Mouse (Mus musculus): Measurements from ENCODE around the gene Olig1. TPM values are rescaled to one million over a fixed set of nuclear protein-coding genes. Genes with fewer than 3 reads are reported as not detected.
A peak's percentile ranks its signal among the peaks of the same experiment; 100 is the strongest.

The Olig1 gene
- polyA plus RNA-seq, 1 experiment, result 0.17 TPM

DNA sequence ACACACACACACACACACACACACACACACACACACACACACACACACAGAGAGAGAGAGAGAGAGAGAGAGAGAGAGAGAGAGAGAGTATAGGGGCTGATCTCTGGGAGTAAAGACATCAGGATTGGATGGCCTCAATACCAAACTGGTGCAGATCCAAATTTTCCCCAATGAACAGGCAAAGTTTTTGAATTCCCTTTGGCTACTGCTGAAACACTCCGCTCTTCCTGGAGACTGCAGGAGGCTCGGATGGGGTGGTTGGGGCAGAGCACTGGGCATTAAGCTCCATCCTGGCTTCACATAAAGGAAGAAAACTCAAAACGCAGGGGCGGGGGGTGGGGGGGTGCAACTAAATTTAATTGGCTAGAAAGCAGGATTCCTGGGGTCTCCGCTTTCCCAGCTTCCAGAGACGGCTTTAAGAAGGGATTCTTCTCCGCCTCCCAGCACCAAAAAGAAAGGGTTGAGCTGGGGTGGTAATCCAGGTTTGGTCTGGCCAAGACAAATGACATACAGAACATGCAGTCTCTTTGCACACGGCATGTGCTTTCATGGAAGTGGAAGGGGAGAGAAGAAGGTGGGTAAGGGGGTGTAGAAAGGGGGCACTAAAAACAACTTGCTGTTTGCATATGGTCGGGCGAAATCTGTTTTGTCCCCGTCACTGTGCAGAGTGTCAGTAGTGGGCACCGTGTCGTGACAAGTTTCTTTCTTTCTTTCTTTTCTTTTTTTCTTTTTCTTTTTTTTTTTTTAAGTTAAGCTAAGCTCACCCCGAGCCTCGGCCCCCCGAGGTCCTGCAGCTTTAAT is 31.3 kb downstream of the Olig1 start:
- Histone ChIP-seq H3K27me3 (replicated peaks; ENCODE audit: control insufficient read depth, insufficient read depth, low read length) (no peaks in the 10 kb centered on the region), H3K4me1 (ENCODE audit: control insufficient read depth, insufficient read depth, low read length) (no peaks in the 10 kb centered on the region), H3K27ac (ENCODE audit: insufficient read depth, low read depth, low read length) (no peak overlapping the region), H3K4me3 (ENCODE audit: insufficient read depth, low read depth, low read length) (no peak overlapping the region), H3K36me3 (ENCODE audit: control insufficient read depth, insufficient read depth, low read length) (no peaks in the 10 kb centered on the region)
- no peak for DNase-seq
- WGBS, result 47% methylated on average over 16 of the region's 16 CpGs
- TF ChIP-seq POLR2A (IDR thresholded peaks at IDR 0.05; ENCODE audit: low read depth, low read length) (no peak), CTCF (conservative IDR thresholded peaks at IDR 0.05; ENCODE audit: insufficient read depth, insufficient read length, low read depth, low read length) (no peak)

DNA sequence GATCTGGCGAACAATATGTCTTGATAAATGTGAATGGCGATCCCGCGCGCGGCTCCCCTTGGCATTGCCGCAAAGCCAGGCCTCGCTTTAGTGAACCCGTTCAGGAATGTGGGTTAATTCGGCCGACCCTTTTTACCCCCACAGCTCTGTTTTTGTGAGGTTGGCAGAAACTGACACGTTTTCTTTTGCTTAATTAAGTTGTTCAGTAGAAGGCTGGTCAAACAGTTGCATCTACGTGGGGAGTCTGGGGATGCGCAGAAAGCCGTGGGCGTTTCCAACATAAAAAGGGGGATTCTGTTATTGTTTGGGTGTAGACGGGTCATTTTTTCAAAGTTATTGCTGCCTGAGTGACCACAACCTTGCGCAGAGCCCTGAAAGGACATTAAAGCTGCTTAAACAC is 31.9 kb downstream of the Olig1 start:
- no peak for DNase-seq
- H3K4me3 ChIP-seq (ENCODE audit: insufficient read depth, low read depth, low read length), result no peak overlapping the region
- no peaks in the 10 kb centered on the region for H3K36me3 ChIP-seq (ENCODE audit: control insufficient read depth, insufficient read depth, low read length)
- H3K27ac ChIP-seq (ENCODE audit: insufficient read depth, low read depth, low read length), result no peak overlapping the region
- H3K4me1 ChIP-seq (ENCODE audit: control insufficient read depth, insufficient read depth, low read length), result no peaks in the 10 kb centered on the region
- H3K27me3 ChIP-seq (replicated peaks; ENCODE audit: control insufficient read depth, insufficient read depth, low read length), result no peaks in the 10 kb centered on the region
- WGBS, result 31% methylated on average over 18 of the region's 18 CpGs
- no peak for TF ChIP-seq POLR2A (IDR thresholded peaks at IDR 0.05; ENCODE audit: low read depth, low read length)
- no peak for TF ChIP-seq CTCF (conservative IDR thresholded peaks at IDR 0.05; ENCODE audit: insufficient read depth, insufficient read length, low read depth, low read length)

DNA sequence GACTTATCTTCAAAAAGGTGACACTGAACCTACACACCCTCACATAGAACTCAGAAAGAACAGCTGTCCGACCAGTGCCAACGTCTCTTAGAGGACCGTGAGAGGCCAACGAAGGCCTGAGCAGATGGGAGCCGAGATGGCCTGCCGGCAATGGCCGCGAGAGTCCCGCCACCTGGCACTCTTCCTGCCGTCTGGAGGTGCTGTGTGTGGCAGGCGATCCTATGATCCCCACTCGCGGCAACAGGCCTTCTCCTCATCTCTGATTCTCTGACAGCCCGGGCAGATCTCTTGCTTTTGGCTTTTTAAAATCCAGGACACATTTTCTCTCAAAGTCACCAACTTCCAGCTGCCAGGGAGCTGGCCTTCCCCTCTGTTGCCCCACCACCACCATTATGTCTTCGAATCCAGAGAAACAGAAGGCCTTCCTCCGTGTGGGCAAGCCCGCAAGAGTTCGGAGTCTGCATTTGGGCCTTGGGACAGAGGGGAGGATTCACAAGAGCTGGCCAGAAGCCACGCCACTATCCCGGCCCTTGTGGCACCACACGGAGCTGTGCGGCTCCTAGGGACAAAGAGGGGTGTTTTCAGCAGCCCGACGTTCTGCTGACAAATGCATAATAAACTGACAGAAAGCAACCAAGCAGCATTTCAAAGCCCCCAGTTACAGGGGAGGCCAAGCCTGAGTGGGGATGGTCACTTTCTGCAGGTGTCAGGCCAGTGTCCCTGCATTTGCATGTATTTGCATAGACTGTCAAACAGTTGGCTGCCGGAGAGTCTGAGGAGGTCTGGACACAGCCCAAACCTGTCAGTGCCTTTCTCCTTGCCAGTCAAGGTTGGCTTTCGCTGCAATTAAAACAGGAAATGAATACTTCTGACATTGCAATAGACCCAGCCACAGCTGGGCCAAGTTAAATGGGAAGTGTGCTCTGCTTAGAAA is 34.5 kb downstream of the Olig1 start:
- Histone ChIP-seq H3K4me1 (ENCODE audit: control insufficient read depth, insufficient read depth, low read length) (no peaks in the 10 kb centered on the region), H3K27me3 (replicated peaks; ENCODE audit: control insufficient read depth, insufficient read depth, low read length) (no peaks in the 10 kb centered on the region), H3K36me3 (ENCODE audit: control insufficient read depth, insufficient read depth, low read length) (no peaks in the 10 kb centered on the region), H3K4me3 (ENCODE audit: insufficient read depth, low read depth, low read length) (no peak overlapping the region), H3K27ac (ENCODE audit: insufficient read depth, low read depth, low read length) (no peak overlapping the region)
- WGBS, result 43% methylated on average over 26 of the region's 26 CpGs
- DNase-seq, result peak; percentile 43
- TF ChIP-seq POLR2A (IDR thresholded peaks at IDR 0.05; ENCODE audit: low read depth, low read length) (no peak), CTCF (conservative IDR thresholded peaks at IDR 0.05; ENCODE audit: insufficient read depth, insufficient read length, low read depth, low read length) (no peak)

DNA sequence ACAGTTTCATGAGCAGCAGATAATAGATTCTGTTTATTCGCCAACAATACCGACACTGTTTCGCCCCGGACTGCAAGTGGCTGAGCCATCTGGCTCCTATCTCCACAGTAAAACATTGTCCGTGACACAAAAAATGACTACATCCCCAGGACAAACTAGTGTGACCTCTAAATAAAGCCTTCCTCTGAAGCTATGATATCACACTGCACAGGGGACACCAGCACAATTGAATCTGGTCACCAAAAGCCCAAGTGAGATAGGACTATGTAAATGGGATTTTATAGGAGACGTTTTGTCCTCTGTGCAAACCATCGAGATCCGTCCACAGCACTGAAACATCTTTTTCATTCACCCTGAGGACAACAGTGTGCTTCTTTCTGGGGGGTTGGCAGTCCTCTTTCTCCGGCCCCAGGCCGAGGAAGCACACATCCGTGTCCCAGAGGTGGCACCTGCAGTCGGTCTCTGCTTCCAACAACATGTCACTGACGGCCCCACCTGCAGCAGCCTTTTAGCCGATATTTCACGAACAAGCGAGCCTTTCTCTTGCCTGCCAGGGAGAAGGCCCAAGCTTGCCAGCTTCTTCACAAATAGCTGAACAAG is 36.0 kb downstream of the Olig1 start:
- H3K4me3 ChIP-seq (ENCODE audit: insufficient read depth, low read depth, low read length), result no peak overlapping the region
- no peaks in the 10 kb centered on the region for H3K36me3 ChIP-seq (ENCODE audit: control insufficient read depth, insufficient read depth, low read length)
- no peak for DNase-seq
- H3K4me1 ChIP-seq (ENCODE audit: control insufficient read depth, insufficient read depth, low read length), result no peaks in the 10 kb centered on the region
- H3K27me3 ChIP-seq (replicated peaks; ENCODE audit: control insufficient read depth, insufficient read depth, low read length), result no peaks in the 10 kb centered on the region
- WGBS, result 80% methylated on average over 16 of the region's 16 CpGs
- no peak overlapping the region for H3K27ac ChIP-seq (ENCODE audit: insufficient read depth, low read depth, low read length)
- TF ChIP-seq CTCF (conservative IDR thresholded peaks at IDR 0.05; ENCODE audit: insufficient read depth, insufficient read length, low read depth, low read length), result no peak
- TF ChIP-seq POLR2A (IDR thresholded peaks at IDR 0.05; ENCODE audit: low read depth, low read length), result no peak

DNA sequence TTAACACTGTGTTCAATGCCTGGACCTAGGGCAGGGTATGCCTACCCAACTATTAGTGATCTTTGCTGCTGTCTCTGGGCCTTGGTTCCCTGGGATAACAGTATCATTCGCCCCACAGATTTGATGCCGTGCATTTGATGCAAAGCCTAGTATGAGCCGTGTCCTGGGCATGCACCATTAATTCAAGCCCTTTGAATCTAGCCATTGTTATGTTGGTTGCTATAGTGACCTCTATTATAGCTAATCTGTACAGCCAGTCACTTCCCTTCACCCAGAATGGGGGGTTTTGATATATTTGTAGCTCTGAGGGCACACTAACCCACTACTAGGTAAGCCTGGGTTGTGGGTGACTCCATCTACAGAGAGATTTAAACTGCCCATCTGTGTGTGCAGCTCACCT is 40.3 kb downstream of the Olig1 start:
- Histone ChIP-seq H3K27me3 (replicated peaks; ENCODE audit: control insufficient read depth, insufficient read depth, low read length) (no peaks in the 10 kb centered on the region), H3K4me1 (ENCODE audit: control insufficient read depth, insufficient read depth, low read length) (no peaks in the 10 kb centered on the region), H3K36me3 (ENCODE audit: control insufficient read depth, insufficient read depth, low read length) (no peaks in the 10 kb centered on the region), H3K27ac (ENCODE audit: insufficient read depth, low read depth, low read length) (no peak overlapping the region), H3K4me3 (ENCODE audit: insufficient read depth, low read depth, low read length) (no peak overlapping the region)
- WGBS, result 37% methylated on average over 3 of the region's 3 CpGs
- no peak for TF ChIP-seq CTCF (conservative IDR thresholded peaks at IDR 0.05; ENCODE audit: insufficient read depth, insufficient read length, low read depth, low read length)
- no peak for TF ChIP-seq POLR2A (IDR thresholded peaks at IDR 0.05; ENCODE audit: low read depth, low read length)
- no peak for DNase-seq

DNA sequence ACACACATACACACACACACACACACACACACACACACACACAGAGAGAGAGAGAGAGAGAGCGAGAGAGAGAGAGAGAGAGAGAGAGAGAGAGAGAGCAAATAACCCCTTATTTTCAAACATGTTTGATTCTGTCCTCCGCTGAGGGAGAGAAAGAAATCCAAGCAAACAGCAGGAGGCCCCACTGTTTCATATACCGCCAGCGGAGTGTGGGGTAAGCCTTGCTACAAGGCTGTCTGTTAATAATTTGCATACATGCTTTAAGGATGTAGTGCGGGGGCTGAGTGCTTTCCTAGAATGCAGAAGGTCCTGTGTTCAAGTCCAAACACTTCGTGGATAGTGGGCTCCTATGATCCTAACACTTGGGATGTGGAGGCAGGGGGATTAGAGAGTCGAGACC is 43.3 kb downstream of the Olig1 start:
- H3K27me3 ChIP-seq (replicated peaks; ENCODE audit: control insufficient read depth, insufficient read depth, low read length), result no peaks in the 10 kb centered on the region
- H3K4me3 ChIP-seq (ENCODE audit: insufficient read depth, low read depth, low read length), result no peak overlapping the region
- no peak overlapping the region for H3K27ac ChIP-seq (ENCODE audit: insufficient read depth, low read depth, low read length)
- no peak for TF ChIP-seq POLR2A (IDR thresholded peaks at IDR 0.05; ENCODE audit: low read depth, low read length)
- TF ChIP-seq CTCF (conservative IDR thresholded peaks at IDR 0.05; ENCODE audit: insufficient read depth, insufficient read length, low read depth, low read length), result no peak
- no peak for DNase-seq
- WGBS, result 55% methylated on average over 7 of the region's 7 CpGs
- H3K4me1 ChIP-seq (ENCODE audit: control insufficient read depth, insufficient read depth, low read length), result no peaks in the 10 kb centered on the region
- no peaks in the 10 kb centered on the region for H3K36me3 ChIP-seq (ENCODE audit: control insufficient read depth, insufficient read depth, low read length)

Data from kidney, adult 2 months (tissue).